Mouse (Mus musculus) midbrain, embryonic 11.5 days (tissue): ENCODE measurements around the gene Akap3. TPM values are rescaled to one million over a fixed set of nuclear protein-coding genes. Genes with fewer than 3 reads are reported as not detected.

Experiments
- polyA plus RNA-seq: library from polyadenylated mRNA; unstranded; fragments of >200 nt; fragmentation: Nextera tagmentation; extraction: Ambion mirVana; gene quantifications from 2 replicates; pipeline ENCODE4 v1.2.1, GENCODE M21; 2014

Gene Akap3
- polyA plus RNA-seq, 1 experiment from 2014 or later: 0.08 TPM

Other genes starting within 250 kb of the Akap3 start
- 0.66 and 0.74 TPM in 2 replicates for gene Kcna1, start 206.7 kb upstream of the Akap3 start, polyA plus RNA-seq
- 4.0 and 4.1 TPM in 2 replicates for gene Kcna6, start 112.4 kb upstream of the Akap3 start, polyA plus RNA-seq
- gene Ndufa9, start 4.0 kb upstream of the Akap3 start, polyA plus RNA-seq: 194 and 196 TPM in 2 replicates
- gene Dyrk4, start 68.7 kb downstream of the Akap3 start, polyA plus RNA-seq: 0.11 TPM in 1 of 2 replicates, not detected in the other
- 82.3 and 87.5 TPM in 2 replicates for gene Rad51ap1, start 86.5 kb downstream of the Akap3 start, polyA plus RNA-seq
- gene D6Wsu163e, start 86.9 kb downstream of the Akap3 start, polyA plus RNA-seq: 19.4 and 21.5 TPM in 2 replicates
- not detected in 2 replicates for gene Fgf6, start 162.5 kb downstream of the Akap3 start, polyA plus RNA-seq
- 0.11 TPM in 1 of 2 replicates, not detected in the other for gene Fgf23, start 219.8 kb downstream of the Akap3 start, polyA plus RNA-seq